Mouse (Mus musculus): Measurements from ENCODE around the gene Rsrp1. TPM values are rescaled to one million over a fixed set of nuclear protein-coding genes. Genes with fewer than 3 reads are reported as not detected.

Gene Rsrp1
- polyA plus RNA-seq, 1 experiment from 2014 or later = 512 TPM

- Histone ChIP-seq H3K9ac (peak overlapping the region; percentile 99), H3K9me3 (no peaks in the 10 kb centered on the region), H3K4me2 (peak overlapping the region; percentile 84), H3K27me3 (no peaks in the 10 kb centered on the region), H3K4me3 (peak overlapping the region; percentile 100), H3K36me3 (peaks cover 35% of the 10 kb centered on the region), H3K27ac (peak overlapping the region; percentile 93), H3K4me1 (peaks cover 21% of the 10 kb centered on the region)
- WGBS = under 1% methylated on average over 75 of the region's 75 CpGs
- no peak for ATAC-seq (ENCODE audit: insufficient number of reproducible peaks, insufficient read depth, low FRiP score, low TSS enrichment, low read depth)
Measured at GRCm38 (mm10) chr4:134924019-134924741, 788 bp downstream of the Rsrp1 start.

GRCm38 (mm10) chr4:134925206-134925605 lies 1.8 kb downstream of the Rsrp1 start:
- Histone ChIP-seq H3K27me3 (no peaks in the 10 kb centered on the region), H3K27ac (no peak overlapping the region), H3K9ac (peak overlapping the region; percentile 61), H3K4me2 (peak overlapping the region; percentile 84), H3K4me1 (peaks cover 21% of the 10 kb centered on the region), H3K9me3 (no peaks in the 10 kb centered on the region), H3K36me3 (peaks cover 35% of the 10 kb centered on the region), H3K4me3 (peak overlapping the region; percentile 100)
- no peak for ATAC-seq (ENCODE audit: insufficient number of reproducible peaks, insufficient read depth, low FRiP score, low TSS enrichment, low read depth)
- WGBS = 72% methylated on average over 8 of the region's 8 CpGs

DNA sequence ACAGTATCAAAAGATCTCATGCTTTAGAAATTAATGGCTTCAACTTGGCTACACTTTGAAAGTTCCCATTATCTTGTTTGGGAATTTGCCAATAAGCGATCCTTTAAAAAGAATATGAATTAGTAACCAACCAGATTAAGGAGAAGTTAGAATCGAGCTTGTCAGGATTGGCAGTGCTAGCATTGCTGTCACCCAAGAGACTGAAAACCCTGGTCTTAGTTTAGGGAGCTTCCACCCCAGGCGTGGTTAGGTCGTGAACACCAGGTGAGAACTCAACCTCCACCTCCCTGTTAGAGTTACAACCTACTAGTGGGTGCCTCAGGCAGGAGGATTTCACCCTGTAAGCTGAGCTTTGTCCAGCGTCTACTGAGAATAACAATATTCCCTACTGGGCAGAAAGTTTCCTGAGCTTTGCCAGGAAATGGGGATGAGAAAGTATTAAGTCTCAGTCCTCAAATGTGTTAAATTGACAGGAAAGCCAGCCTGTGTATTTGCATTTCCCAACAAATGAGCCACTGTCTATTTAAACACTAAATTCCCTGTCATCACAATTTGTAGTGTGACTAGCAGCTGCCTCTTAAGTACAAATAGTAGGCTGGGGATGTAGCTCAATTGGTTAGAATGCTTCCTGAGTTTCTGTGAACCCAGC lies 4.5 kb downstream of the Rsrp1 start:
- no peak overlapping the region for H3K9ac ChIP-seq
- H3K4me2 ChIP-seq = no peak overlapping the region
- H3K4me1 ChIP-seq = peaks cover 27% of the 10 kb centered on the region
- H3K9me3 ChIP-seq = no peaks in the 10 kb centered on the region
- no peak overlapping the region for H3K4me3 ChIP-seq
- no peaks in the 10 kb centered on the region for H3K27me3 ChIP-seq
- no peak for ATAC-seq (ENCODE audit: insufficient number of reproducible peaks, insufficient read depth, low FRiP score, low TSS enrichment, low read depth)
- WGBS = 72% methylated on average over 5 of the region's 5 CpGs
- peaks cover 43% of the 10 kb centered on the region for H3K36me3 ChIP-seq
- no peak overlapping the region for H3K27ac ChIP-seq

GRCm38 (mm10) chr4:134928464-134928836 lies 5.1 kb downstream of the Rsrp1 start:
- WGBS = 70% methylated on average over 1 of the region's 1 CpGs
- peaks cover 48% of the 10 kb centered on the region for H3K36me3 ChIP-seq
- no peaks in the 10 kb centered on the region for H3K9me3 ChIP-seq
- no peak overlapping the region for H3K27ac ChIP-seq
- ATAC-seq (ENCODE audit: insufficient number of reproducible peaks, insufficient read depth, low FRiP score, low TSS enrichment, low read depth) = no peak
- H3K9ac ChIP-seq = no peak overlapping the region
- peaks cover 27% of the 10 kb centered on the region for H3K4me1 ChIP-seq
- H3K4me2 ChIP-seq = no peak overlapping the region
- no peak overlapping the region for H3K4me3 ChIP-seq
- no peaks in the 10 kb centered on the region for H3K27me3 ChIP-seq

DNA sequence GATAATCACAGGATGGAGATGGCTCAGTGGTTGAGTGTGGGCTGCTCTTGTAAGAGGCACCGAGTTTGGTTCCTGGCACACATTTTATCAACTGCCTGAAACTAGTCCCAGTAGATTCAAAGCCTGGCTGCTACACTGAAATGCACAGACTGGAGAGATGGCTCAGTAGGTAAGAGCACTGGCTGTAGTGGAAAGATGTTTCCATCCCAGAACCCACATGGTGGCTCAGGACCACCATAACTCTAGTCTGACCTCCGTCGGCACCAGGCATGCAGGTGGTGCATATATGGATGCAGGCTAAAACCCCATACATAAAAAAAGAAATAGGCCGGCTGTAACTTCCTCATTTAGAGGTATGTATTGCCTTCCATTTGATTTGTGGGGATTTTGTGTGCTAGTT lies 6.1 kb downstream of the Rsrp1 start:
- no peak overlapping the region for H3K27ac ChIP-seq
- H3K4me3 ChIP-seq = no peak overlapping the region
- H3K27me3 ChIP-seq = no peaks in the 10 kb centered on the region
- no peak for ATAC-seq (ENCODE audit: insufficient number of reproducible peaks, insufficient read depth, low FRiP score, low TSS enrichment, low read depth)
- H3K36me3 ChIP-seq = peaks cover 59% of the 10 kb centered on the region
- 79% methylated on average over 4 of the region's 4 CpGs for WGBS
- H3K9me3 ChIP-seq = no peaks in the 10 kb centered on the region
- H3K4me1 ChIP-seq = peaks cover 27% of the 10 kb centered on the region
- no peak overlapping the region for H3K9ac ChIP-seq
- H3K4me2 ChIP-seq = no peak overlapping the region

DNA sequence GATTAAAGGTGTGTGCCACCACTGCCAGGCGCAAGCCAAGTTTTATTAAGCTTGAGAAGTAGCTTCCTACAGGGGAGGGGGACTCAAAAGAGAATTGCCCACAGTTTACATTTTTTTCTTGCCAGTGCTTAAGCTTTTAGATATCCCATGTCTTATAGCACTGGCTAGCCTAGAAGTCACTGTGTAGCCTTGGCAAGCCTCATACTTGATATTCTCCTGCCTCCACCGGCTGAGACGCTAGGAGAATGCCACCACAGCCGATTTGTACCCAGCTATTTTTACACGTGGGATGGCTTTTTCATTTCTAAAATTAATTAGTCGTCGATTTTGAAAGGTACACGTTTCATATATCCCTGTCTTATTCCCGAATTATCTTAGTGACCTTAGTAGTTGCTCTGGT lies 6.8 kb downstream of the Rsrp1 start:
- Histone ChIP-seq H3K4me1 (peaks cover 25% of the 10 kb centered on the region), H3K36me3 (peaks cover 64% of the 10 kb centered on the region), H3K27me3 (no peaks in the 10 kb centered on the region), H3K9me3 (no peaks in the 10 kb centered on the region), H3K4me3 (peak overlapping the region; percentile 98), H3K27ac (peak overlapping the region; percentile 82; the same call in 1 of the 2 replicates), H3K4me2 (peak overlapping the region; percentile 88), H3K9ac (no peak overlapping the region)
- no peak for ATAC-seq (ENCODE audit: insufficient number of reproducible peaks, insufficient read depth, low FRiP score, low TSS enrichment, low read depth)
- WGBS = 28% methylated on average over 9 of the region's 9 CpGs

- Histone ChIP-seq H3K4me3 (peak within 1 kb of the TSS; percentile 98), H3K4me1 (peaks cover 18% of the 10 kb centered on the region), H3K4me2 (peak within 1 kb of the TSS; percentile 88), H3K9ac (peak within 1 kb of the TSS; percentile 88), H3K27ac (peak within 1 kb of the TSS; percentile 82), H3K36me3 (peaks cover 64% of the 10 kb centered on the region), H3K27me3 (no peaks in the 10 kb centered on the region), H3K9me3 (no peaks in the 10 kb centered on the region)
- ATAC-seq (ENCODE audit: insufficient number of reproducible peaks, insufficient read depth, low FRiP score, low TSS enrichment, low read depth) = peak; percentile 93
- under 1% methylated on average over 68 of the region's 68 CpGs for WGBS
Measured at GRCm38 (mm10) chr4:134930684-134931481, 7.5 kb downstream of the Rsrp1 start, which contains the start of gene Syf2. Gene Syf2, plus strand, starts transcription at chr4:134930898.

GRCm38 (mm10) chr4:134937240-134938176 lies 14.1 kb downstream of the Rsrp1 start:
- H3K4me1 ChIP-seq = no peaks in the 10 kb centered on the region; the same call in 1 of the 2 replicates
- WGBS = 78% methylated on average over 17 of the region's 17 CpGs
- no peak for ATAC-seq (ENCODE audit: insufficient number of reproducible peaks, insufficient read depth, low FRiP score, low TSS enrichment, low read depth)
- H3K9me3 ChIP-seq = no peaks in the 10 kb centered on the region
- H3K27ac ChIP-seq = no peak overlapping the region
- H3K36me3 ChIP-seq = peaks cover 52% of the 10 kb centered on the region
- no peak overlapping the region for H3K4me3 ChIP-seq
- H3K4me2 ChIP-seq = no peak overlapping the region
- peaks cover 10% of the 10 kb centered on the region; the same call in 1 of the 2 replicates for H3K27me3 ChIP-seq
- no peak overlapping the region for H3K9ac ChIP-seq

DNA sequence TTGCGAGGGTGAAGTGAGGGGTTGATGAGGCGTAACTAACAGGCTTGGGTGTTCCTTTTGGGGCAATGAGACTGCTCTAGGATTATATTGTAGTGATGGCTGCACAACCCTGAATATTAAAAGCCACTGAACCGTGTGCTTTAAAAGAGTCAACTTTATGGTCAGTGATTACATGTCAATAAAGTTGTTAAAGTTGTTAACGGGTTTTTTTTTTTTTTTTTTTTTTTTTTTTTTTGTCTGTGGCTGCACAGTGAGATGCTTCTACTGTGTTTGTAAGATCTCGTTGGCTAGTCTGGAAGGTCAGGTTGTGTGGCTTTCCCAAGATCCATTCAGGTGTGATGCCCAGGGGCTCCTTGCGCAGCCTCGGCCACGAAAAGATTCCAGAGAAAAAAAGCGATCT lies 16.5 kb downstream of the Rsrp1 start:
- Histone ChIP-seq H3K9me3 (no peaks in the 10 kb centered on the region), H3K4me2 (peak overlapping the region; percentile 38), H3K9ac (no peak overlapping the region), H3K4me3 (no peak overlapping the region), H3K36me3 (peaks cover 28% of the 10 kb centered on the region), H3K27ac (no peak overlapping the region), H3K4me1 (peaks cover 11% of the 10 kb centered on the region), H3K27me3 (peaks cover 30% of the 10 kb centered on the region)
- 55% methylated on average over 9 of the region's 9 CpGs for WGBS
- no peak for ATAC-seq (ENCODE audit: insufficient number of reproducible peaks, insufficient read depth, low FRiP score, low TSS enrichment, low read depth)

DNA sequence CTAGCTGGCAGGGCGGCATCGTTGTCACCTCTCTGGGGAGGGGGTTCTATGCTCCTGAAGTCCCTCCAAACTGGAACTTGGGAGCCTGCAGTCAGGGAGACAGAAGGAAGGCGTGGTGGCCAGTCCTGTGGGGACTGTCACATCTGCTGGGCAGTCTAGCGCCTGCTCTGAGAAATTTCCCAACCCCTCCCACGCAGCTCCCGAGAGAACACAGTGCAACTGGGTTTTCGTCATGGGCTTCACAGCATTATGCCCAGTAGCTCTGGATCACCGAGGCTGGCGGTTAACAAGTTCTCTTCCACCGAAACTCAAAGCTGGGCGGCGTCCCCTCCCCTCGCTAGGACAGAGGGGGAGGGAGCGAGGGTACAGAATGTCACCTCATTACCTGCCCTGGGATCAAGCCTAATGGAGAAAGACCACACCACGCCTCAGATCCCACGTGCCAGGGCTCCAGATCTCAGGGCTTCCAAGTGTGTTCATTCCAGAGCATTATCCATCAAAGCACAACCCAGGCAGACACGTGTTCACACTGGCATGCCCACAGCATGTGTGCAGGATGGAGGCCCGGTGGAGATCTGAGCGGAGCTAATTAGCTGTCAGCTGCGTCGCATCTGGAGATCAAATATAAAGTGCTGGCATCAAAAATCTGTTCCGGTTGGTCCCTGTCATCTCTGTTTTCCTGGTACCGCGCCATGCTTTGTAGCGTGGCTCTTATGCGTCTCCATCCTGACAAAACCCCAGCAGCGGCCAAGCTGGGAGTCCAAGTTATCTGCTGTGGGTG lies 20.6 kb downstream of the Rsrp1 start:
- WGBS = 36% methylated on average over 27 of the region's 27 CpGs
- Histone ChIP-seq H3K4me2 (peak overlapping the region; percentile 16), H3K4me3 (no peak overlapping the region), H3K9me3 (no peaks in the 10 kb centered on the region), H3K4me1 (peaks cover 23% of the 10 kb centered on the region), H3K27me3 (peaks cover 34% of the 10 kb centered on the region), H3K27ac (no peak overlapping the region), H3K9ac (no peak overlapping the region), H3K36me3 (no peaks in the 10 kb centered on the region)
- ATAC-seq (ENCODE audit: insufficient number of reproducible peaks, insufficient read depth, low FRiP score, low TSS enrichment, low read depth) = peak; percentile 66; the same call in 1 of the 2 replicates

Measured in embryonic facial prominence, embryonic 13.5 days (tissue).